Mouse (Mus musculus): ENCODE results near the gene Cog7. TPM values are rescaled to one million over a fixed set of nuclear protein-coding genes. Genes with fewer than 3 reads are reported as not detected.

Gene Cog7
- polyA plus RNA-seq, 1 experiment: 14.0 TPM

DNA sequence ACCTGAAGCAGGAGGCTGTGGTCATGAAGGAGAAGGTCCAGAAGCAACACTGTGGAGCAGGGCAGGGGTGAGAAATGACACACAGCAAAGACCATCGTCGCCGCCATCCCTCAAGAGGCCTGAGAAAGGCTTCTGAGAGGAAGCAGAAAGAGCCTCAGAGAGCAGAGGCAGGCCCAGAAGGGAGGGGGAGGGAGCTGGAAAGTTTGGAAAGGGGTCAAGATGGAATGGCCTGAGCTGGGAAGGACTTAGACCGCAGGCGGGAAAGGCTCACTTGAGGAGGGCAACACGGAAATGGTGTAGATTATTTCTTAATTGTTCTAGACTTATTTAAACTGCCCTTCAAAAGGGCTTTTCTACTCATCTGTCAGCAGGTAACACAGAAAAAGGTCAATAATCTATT, 47.8 kb downstream of the Cog7 start:
- H3K79me2 ChIP-seq (ENCODE audit: control insufficient read depth, insufficient read depth): no peaks in the 10 kb centered on the region
- no peak overlapping the region for H3K4me3 ChIP-seq (ENCODE audit: insufficient read depth, poor library complexity, severe bottlenecking)
- TF ChIP-seq MYOG (IDR thresholded peaks at IDR 0.05; ENCODE audit: control insufficient read depth, extremely low read depth, insufficient read length): no peak
- no peak overlapping the region for H3ac ChIP-seq (ENCODE audit: control insufficient read depth, insufficient read length, low read depth)
- no peaks in the 10 kb centered on the region for H3K27me3 ChIP-seq (ENCODE audit: control insufficient read depth, insufficient read depth, insufficient read length)
- no peaks in the 10 kb centered on the region for H3K36me3 ChIP-seq (ENCODE audit: control insufficient read depth, insufficient read depth)
- H3K79me3 ChIP-seq (ENCODE audit: low read depth): no peaks in the 10 kb centered on the region

- Histone ChIP-seq H3K79me3 (ENCODE audit: low read depth) (no peaks in the 10 kb centered on the region), H3ac (ENCODE audit: control insufficient read depth, insufficient read length, low read depth) (no peak overlapping the region), H3K79me2 (ENCODE audit: control insufficient read depth, insufficient read depth) (no peaks in the 10 kb centered on the region), H3K4me3 (ENCODE audit: insufficient read depth, poor library complexity, severe bottlenecking) (no peak overlapping the region), H3K27me3 (ENCODE audit: control insufficient read depth, insufficient read depth, insufficient read length) (no peaks in the 10 kb centered on the region), H3K36me3 (ENCODE audit: control insufficient read depth, insufficient read depth) (no peaks in the 10 kb centered on the region)
- TF ChIP-seq USF1 (IDR thresholded peaks at IDR 0.05; ENCODE audit: low read depth): no peak
- no peak for TF ChIP-seq MAX (IDR thresholded peaks at IDR 0.05)
- TF ChIP-seq FOSL1 (IDR thresholded peaks at IDR 0.05; ENCODE audit: insufficient read depth, low read length, poor library complexity, severe bottlenecking): no peak
- TF ChIP-seq MYOG (IDR thresholded peaks at IDR 0.05; ENCODE audit: control insufficient read depth, extremely low read depth, insufficient read length): no peak
- TF ChIP-seq CTCF (IDR thresholded peaks at IDR 0.05; ENCODE audit: control insufficient read depth, insufficient read depth, insufficient read length): no peak
- no peak for TF ChIP-seq CEBPB (IDR thresholded peaks at IDR 0.05; ENCODE audit: low read depth)
- TF ChIP-seq MYOD1 (IDR thresholded peaks at IDR 0.05; ENCODE audit: control insufficient read depth, insufficient read length, low read depth): no peak
Measured at GRCm38 (mm10) chr7:121931246-121931645, 50.3 kb downstream of the Cog7 start.

GRCm38 (mm10) chr7:121927882-121928281, 53.6 kb downstream of the Cog7 start:
- H3K27me3 ChIP-seq (ENCODE audit: control insufficient read depth, insufficient read depth, insufficient read length): no peaks in the 10 kb centered on the region
- H3K36me3 ChIP-seq (ENCODE audit: control insufficient read depth, insufficient read depth): no peaks in the 10 kb centered on the region
- TF ChIP-seq MAX (IDR thresholded peaks at IDR 0.05) (no peak), CEBPB (IDR thresholded peaks at IDR 0.05; ENCODE audit: low read depth) (no peak), USF1 (IDR thresholded peaks at IDR 0.05; ENCODE audit: low read depth) (no peak), MYOG (IDR thresholded peaks at IDR 0.05; ENCODE audit: control insufficient read depth, extremely low read depth, insufficient read length) (no peak), MYOD1 (IDR thresholded peaks at IDR 0.05; ENCODE audit: control insufficient read depth, insufficient read length, low read depth) (no peak), FOSL1 (IDR thresholded peaks at IDR 0.05; ENCODE audit: insufficient read depth, low read length, poor library complexity, severe bottlenecking) (no peak), CTCF (IDR thresholded peaks at IDR 0.05; ENCODE audit: control insufficient read depth, insufficient read depth, insufficient read length) (no peak)
- no peaks in the 10 kb centered on the region for H3K79me2 ChIP-seq (ENCODE audit: control insufficient read depth, insufficient read depth)
- no peak overlapping the region for H3K4me3 ChIP-seq (ENCODE audit: insufficient read depth, poor library complexity, severe bottlenecking)
- no peaks in the 10 kb centered on the region for H3K79me3 ChIP-seq (ENCODE audit: low read depth)
- no peak overlapping the region for H3ac ChIP-seq (ENCODE audit: control insufficient read depth, insufficient read length, low read depth)

DNA sequence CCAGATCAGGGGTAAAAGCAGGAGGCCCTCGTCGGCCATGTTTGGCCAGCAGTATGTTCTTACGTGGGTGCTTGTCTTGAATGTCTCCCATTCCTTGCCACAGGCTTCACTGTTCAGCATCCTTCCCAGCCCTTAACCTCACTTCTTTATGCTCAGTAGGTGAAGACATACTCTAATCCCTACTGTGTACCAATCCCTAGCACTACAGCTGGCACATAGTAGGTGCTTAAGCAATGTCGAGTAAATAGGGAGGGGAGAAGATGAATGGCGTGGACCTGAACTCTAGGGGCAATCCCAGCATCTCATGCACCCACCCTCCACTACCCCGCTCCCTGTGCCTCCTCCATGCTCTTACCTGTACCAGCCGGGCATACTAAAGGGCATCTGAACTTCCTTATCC, 57.1 kb downstream of the Cog7 start:
- Histone ChIP-seq H3K79me2 (ENCODE audit: control insufficient read depth, insufficient read depth) (no peaks in the 10 kb centered on the region), H3K27me3 (ENCODE audit: control insufficient read depth, insufficient read depth, insufficient read length) (no peaks in the 10 kb centered on the region), H3K4me3 (ENCODE audit: insufficient read depth, poor library complexity, severe bottlenecking) (no peak overlapping the region), H3K36me3 (ENCODE audit: control insufficient read depth, insufficient read depth) (no peaks in the 10 kb centered on the region), H3ac (ENCODE audit: control insufficient read depth, insufficient read length, low read depth) (no peak overlapping the region), H3K79me3 (ENCODE audit: low read depth) (no peaks in the 10 kb centered on the region)
- TF ChIP-seq USF1 (IDR thresholded peaks at IDR 0.05; ENCODE audit: low read depth) (no peak), CTCF (IDR thresholded peaks at IDR 0.05; ENCODE audit: control insufficient read depth, insufficient read depth, insufficient read length) (no peak), MYOG (IDR thresholded peaks at IDR 0.05; ENCODE audit: control insufficient read depth, extremely low read depth, insufficient read length) (no peak), MYOD1 (IDR thresholded peaks at IDR 0.05; ENCODE audit: control insufficient read depth, insufficient read length, low read depth) (no peak), CEBPB (IDR thresholded peaks at IDR 0.05; ENCODE audit: low read depth) (no peak), FOSL1 (IDR thresholded peaks at IDR 0.05; ENCODE audit: insufficient read depth, low read length, poor library complexity, severe bottlenecking) (no peak), MAX (IDR thresholded peaks at IDR 0.05) (no peak)

DNA sequence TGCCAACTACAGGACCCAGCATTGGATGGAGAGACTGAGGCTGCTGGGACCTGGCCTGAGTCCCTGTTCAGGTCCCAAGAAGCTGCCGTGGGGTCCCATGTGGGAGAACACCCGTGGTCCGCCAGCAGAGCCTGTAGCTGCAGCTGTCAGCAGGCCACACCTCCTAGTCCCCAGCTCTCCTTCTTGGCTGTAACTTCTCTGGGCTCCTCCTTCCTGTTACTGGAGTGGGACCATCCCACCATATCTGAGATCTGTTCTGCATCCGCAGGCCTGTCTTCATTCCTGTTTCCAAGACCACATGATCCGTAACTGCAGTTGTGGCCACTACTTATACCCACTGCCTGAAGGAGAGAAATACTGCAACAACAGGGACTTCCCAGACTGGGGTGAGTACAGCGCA, 67.6 kb downstream of the Cog7 start:
- TF ChIP-seq CTCF (IDR thresholded peaks at IDR 0.05; ENCODE audit: control insufficient read depth, insufficient read depth, insufficient read length): no peak
- no peak for TF ChIP-seq USF1 (IDR thresholded peaks at IDR 0.05; ENCODE audit: low read depth)
- no peak for TF ChIP-seq CEBPB (IDR thresholded peaks at IDR 0.05; ENCODE audit: low read depth)
- no peak for TF ChIP-seq FOSL1 (IDR thresholded peaks at IDR 0.05; ENCODE audit: insufficient read depth, low read length, poor library complexity, severe bottlenecking)
- TF ChIP-seq MYOG (IDR thresholded peaks at IDR 0.05; ENCODE audit: control insufficient read depth, extremely low read depth, insufficient read length): no peak
- TF ChIP-seq MYOD1 (IDR thresholded peaks at IDR 0.05; ENCODE audit: control insufficient read depth, insufficient read length, low read depth): no peak
- no peak for TF ChIP-seq MAX (IDR thresholded peaks at IDR 0.05)
- Histone ChIP-seq H3K27me3 (ENCODE audit: control insufficient read depth, insufficient read depth, insufficient read length) (no peaks in the 10 kb centered on the region), H3ac (ENCODE audit: control insufficient read depth, insufficient read length, low read depth) (no peak overlapping the region), H3K4me3 (ENCODE audit: insufficient read depth, poor library complexity, severe bottlenecking) (no peak overlapping the region), H3K79me2 (ENCODE audit: control insufficient read depth, insufficient read depth) (no peaks in the 10 kb centered on the region), H3K36me3 (ENCODE audit: control insufficient read depth, insufficient read depth) (no peaks in the 10 kb centered on the region), H3K79me3 (ENCODE audit: low read depth) (no peaks in the 10 kb centered on the region)

- Histone ChIP-seq H3K27me3 (ENCODE audit: control insufficient read depth, insufficient read depth, insufficient read length) (no peaks in the 10 kb centered on the region), H3K79me2 (ENCODE audit: control insufficient read depth, insufficient read depth) (no peaks in the 10 kb centered on the region), H3K36me3 (ENCODE audit: control insufficient read depth, insufficient read depth) (no peaks in the 10 kb centered on the region), H3K79me3 (ENCODE audit: low read depth) (no peaks in the 10 kb centered on the region), H3ac (ENCODE audit: control insufficient read depth, insufficient read length, low read depth) (no peak overlapping the region), H3K4me3 (ENCODE audit: insufficient read depth, poor library complexity, severe bottlenecking) (no peak overlapping the region)
- TF ChIP-seq CTCF (IDR thresholded peaks at IDR 0.05; ENCODE audit: control insufficient read depth, insufficient read depth, insufficient read length) (no peak), FOSL1 (IDR thresholded peaks at IDR 0.05; ENCODE audit: insufficient read depth, low read length, poor library complexity, severe bottlenecking) (no peak), MYOG (IDR thresholded peaks at IDR 0.05; ENCODE audit: control insufficient read depth, extremely low read depth, insufficient read length) (no peak), MYOD1 (IDR thresholded peaks at IDR 0.05; ENCODE audit: control insufficient read depth, insufficient read length, low read depth) (no peak), CEBPB (IDR thresholded peaks at IDR 0.05; ENCODE audit: low read depth) (no peak), USF1 (IDR thresholded peaks at IDR 0.05; ENCODE audit: low read depth) (no peak), MAX (IDR thresholded peaks at IDR 0.05) (no peak)
Measured at GRCm38 (mm10) chr7:121912250-121912649, 69.3 kb downstream of the Cog7 start.

All from C2C12 (cell line).